Mouse (Mus musculus) myocyte (in vitro differentiated cells): ENCODE measurements around the gene Il13. TPM values are rescaled to one million over a fixed set of nuclear protein-coding genes. Genes with fewer than 3 reads are reported as not detected.

Experiments
- H3K27me3 ChIP-seq: one replicate; pipeline ENCODE4 v1.6.1; 2011; ENCODE audit not compliant: control insufficient read depth, insufficient read depth, insufficient read length
- H3K36me3 ChIP-seq: one replicate; pipeline ENCODE4 v1.6.1; 2011; ENCODE audit not compliant: control insufficient read depth, insufficient read depth
- H3K4me2 ChIP-seq: one replicate; pipeline ENCODE4 v1.6.1; 2011; ENCODE audit warnings: low read depth, control low read depth
- H3K4me3 ChIP-seq: one replicate; pipeline ENCODE4 v1.5.1; 2011; ENCODE audit warnings: mild to moderate bottlenecking, control low read depth, moderate library complexity
- H3K79me2 ChIP-seq: one replicate; pipeline ENCODE4 v1.6.1; 2011; ENCODE audit not compliant: control insufficient read depth, insufficient read depth
- H3ac ChIP-seq: one replicate; pipeline ENCODE4 v1.6.1; 2011; ENCODE audit not compliant: control insufficient read depth, insufficient read length
- CEBPB ChIP-seq: IDR thresholded peaks from 2 replicates; pipeline ENCODE4 v1.6.1; 2011; ENCODE audit warnings: mild to moderate bottlenecking, moderate library complexity; ENCODE audit not compliant: poor library complexity, insufficient read depth, severe bottlenecking
- E2F4 ChIP-seq: IDR thresholded peaks from one replicate; pipeline ENCODE4 v1.6.1; 2011; ENCODE audit warnings: mild to moderate bottlenecking, control low read depth, moderate library complexity; ENCODE audit not compliant: insufficient read depth
- MAX ChIP-seq: IDR thresholded peaks from one replicate; pipeline ENCODE4 v1.6.1; 2011; ENCODE audit warnings: low read depth, mild to moderate bottlenecking, control low read depth
- MYOD1 ChIP-seq, 3 experiments: IDR thresholded peaks; one replicate each; pipeline ENCODE4 v1.6.1; 2011; ENCODE audit warnings: control low read depth in 2 of 3, low read depth in 2 of 3, mild to moderate bottlenecking in 2 of 3, moderate library complexity in 1 of 3; ENCODE audit not compliant: insufficient read length in 2 of 3, control insufficient read depth in 1 of 3
- MYOG ChIP-seq, 3 experiments: IDR thresholded peaks; one replicate each; pipeline ENCODE4 v1.6.1; 2011; ENCODE audit warnings: control low read depth in 2 of 3, low read depth in 2 of 3, mild to moderate bottlenecking in 2 of 3; ENCODE audit not compliant: insufficient read length in 2 of 3, control insufficient read depth in 1 of 3, insufficient read depth in 1 of 3
- POLR2A ChIP-seq: IDR thresholded peaks from one replicate; pipeline ENCODE4 v1.6.1; 2011; ENCODE audit warnings: low read depth, mild to moderate bottlenecking, control low read depth, moderate library complexity; ENCODE audit not compliant: insufficient read length
- POLR2AphosphoS2 ChIP-seq: IDR thresholded peaks from one replicate; pipeline ENCODE4 v1.6.1; 2011; ENCODE audit warnings: low read depth, control low read depth; ENCODE audit not compliant: insufficient read length
- REST ChIP-seq: IDR thresholded peaks from one replicate; pipeline ENCODE4 v1.6.1; 2011; ENCODE audit warnings: mild to moderate bottlenecking, control low read depth, moderate library complexity; ENCODE audit not compliant: insufficient read depth, insufficient read length
- SRF ChIP-seq: IDR thresholded peaks from one replicate; pipeline ENCODE4 v1.6.1; 2011; ENCODE audit warnings: low read depth; ENCODE audit not compliant: control insufficient read depth, insufficient read length
- TCF12 ChIP-seq: IDR thresholded peaks from one replicate; pipeline ENCODE4 v1.6.1; 2011; ENCODE audit warnings: mild to moderate bottlenecking, control low read depth; ENCODE audit not compliant: poor library complexity, insufficient read depth, severe bottlenecking
- TCF3 ChIP-seq: IDR thresholded peaks from one replicate; pipeline ENCODE4 v1.6.1; 2011; ENCODE audit warnings: low read depth, control low read depth; ENCODE audit not compliant: insufficient read length
- USF1 ChIP-seq: IDR thresholded peaks from one replicate; pipeline ENCODE4 v1.6.1; 2011; ENCODE audit warnings: low read depth, mild to moderate bottlenecking, control low read depth, moderate library complexity
- polyA plus RNA-seq: library from polyadenylated mRNA; unstranded; fragments of >200 nt; fragmentation: generic; extraction: Trizol; gene quantifications from one replicate; pipeline ENCODE4 v1.2.1, GENCODE M21; 2012; ENCODE audit warnings: missing spikeins

Il13 gene
- polyA plus RNA-seq, 1 experiment, result not detected

DNA sequence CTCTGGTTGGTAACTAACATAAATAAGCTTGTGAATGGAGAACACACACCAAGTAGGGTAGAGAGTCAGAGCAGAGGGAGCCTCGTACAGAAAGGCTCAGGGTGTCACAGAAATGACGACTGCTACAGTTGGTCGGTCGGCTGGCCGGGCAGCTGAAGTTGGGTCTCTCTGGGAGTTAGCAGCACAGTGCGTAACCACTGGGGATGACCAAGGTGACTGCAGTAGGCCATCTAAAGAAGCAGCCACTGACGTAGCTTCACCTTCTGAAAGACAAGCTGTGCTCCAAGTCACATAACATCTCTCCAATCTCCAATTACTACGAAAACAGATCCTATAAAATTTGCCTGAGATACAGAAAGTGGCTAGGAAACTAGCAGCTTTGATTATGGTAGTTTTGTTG, 22.9 kb upstream of the Il13 start:
- no peaks in the 10 kb centered on the region for H3K27me3 ChIP-seq
- no peaks in the 10 kb centered on the region for H3K79me2 ChIP-seq
- TF ChIP-seq CEBPB (no peak), POLR2A (no peak), E2F4 (no peak), MAX (no peak), REST (no peak), USF1 (no peak), MYOD1 (IDR thresholded peaks at IDR 0.05; ENCODE audit: control insufficient read depth in 1 of 3, insufficient read length in 2 of 3, low read depth in 2 of 3) (no peak), MYOG (IDR thresholded peaks at IDR 0.05; ENCODE audit: control insufficient read depth in 1 of 3, insufficient read depth in 1 of 3, insufficient read length in 2 of 3, low read depth in 2 of 3) (no peak), TCF12 (no peak), TCF3 (no peak)

DNA sequence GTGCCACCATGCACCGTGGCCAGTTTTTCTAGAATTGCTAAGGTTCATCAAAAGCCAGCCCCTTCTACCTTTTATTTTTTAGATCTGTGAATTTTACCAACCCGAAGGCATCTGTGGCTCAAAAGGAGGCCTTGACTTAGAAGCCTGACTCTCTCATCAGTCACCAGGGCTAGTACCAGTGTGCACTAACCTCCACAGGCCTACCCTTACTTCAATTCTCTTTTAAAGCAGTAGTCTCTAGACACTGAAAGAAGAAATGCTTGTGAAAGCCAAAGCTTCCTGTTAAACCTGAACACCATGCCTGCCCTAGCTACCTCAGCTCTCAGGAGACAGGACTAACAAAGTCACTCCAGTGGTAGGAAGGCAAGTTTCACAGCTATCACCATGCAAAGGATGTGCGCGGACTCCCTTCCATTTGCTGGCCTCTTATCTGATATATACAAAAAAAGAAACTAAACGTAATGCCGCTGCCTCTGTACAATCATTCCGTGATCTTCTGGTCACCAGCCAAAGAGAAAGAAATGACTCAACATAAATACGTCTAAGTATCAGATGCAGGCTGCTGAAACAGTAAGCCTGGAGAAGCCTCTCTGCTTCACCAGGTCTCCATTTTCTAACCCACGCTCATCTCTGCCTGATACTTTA, 22.2 kb upstream of the Il13 start:
- TF ChIP-seq POLR2AphosphoS2 (no peak), SRF (no peak), TCF3 (no peak), POLR2A (no peak), REST (no peak), USF1 (no peak), CEBPB (no peak), E2F4 (no peak), MAX (no peak), TCF12 (no peak)
- no peaks in the 10 kb centered on the region for H3K36me3 ChIP-seq
- H3K4me2 ChIP-seq, result no peak overlapping the region

More for the DNA sequence above, 22.9 kb upstream of the Il13 start:
- Histone ChIP-seq H3K4me2 (no peak overlapping the region), H3K4me3 (no peak overlapping the region), H3K36me3 (no peaks in the 10 kb centered on the region), H3ac (no peak overlapping the region)

DNA sequence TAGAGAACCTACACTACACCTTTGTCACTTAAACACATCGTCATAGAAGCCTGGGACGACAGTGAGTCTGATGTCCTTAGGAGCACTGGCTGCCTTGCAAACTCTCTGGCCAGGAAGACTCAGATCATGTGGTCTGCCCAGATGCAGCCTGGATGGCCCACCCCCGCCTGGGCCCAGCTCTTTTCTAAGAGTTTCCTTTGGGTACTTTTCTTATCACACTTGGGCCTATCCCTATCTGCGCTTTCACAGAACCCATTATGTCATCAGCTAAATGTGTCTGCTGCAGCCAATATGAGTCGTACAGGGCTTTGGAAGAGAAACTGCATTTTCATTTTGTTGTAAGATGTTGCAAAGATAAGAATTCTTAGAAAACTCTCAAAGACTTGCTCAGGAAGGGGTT, 20.5 kb upstream of the Il13 start:
- H3ac ChIP-seq, result no peak overlapping the region
- H3K27me3 ChIP-seq, result no peaks in the 10 kb centered on the region
- no peak overlapping the region for H3K4me2 ChIP-seq
- H3K4me3 ChIP-seq, result no peak overlapping the region
- peaks cover 5% of the 10 kb centered on the region for H3K36me3 ChIP-seq
- no peak for TF ChIP-seq USF1
- TF ChIP-seq POLR2AphosphoS2, result no peak
- no peak for TF ChIP-seq MAX
- no peak for TF ChIP-seq SRF
- no peak for TF ChIP-seq REST
- no peak for TF ChIP-seq POLR2A
- TF ChIP-seq MYOG (IDR thresholded peaks at IDR 0.05; ENCODE audit: control insufficient read depth in 1 of 3, insufficient read depth in 1 of 3, insufficient read length in 2 of 3, low read depth in 2 of 3), result no peak
- no peaks in the 10 kb centered on the region for H3K79me2 ChIP-seq

More for the DNA sequence above, 22.2 kb upstream of the Il13 start:
- Histone ChIP-seq H3K4me3 (no peak overlapping the region), H3K27me3 (no peaks in the 10 kb centered on the region), H3ac (no peak overlapping the region), H3K79me2 (no peaks in the 10 kb centered on the region)

DNA sequence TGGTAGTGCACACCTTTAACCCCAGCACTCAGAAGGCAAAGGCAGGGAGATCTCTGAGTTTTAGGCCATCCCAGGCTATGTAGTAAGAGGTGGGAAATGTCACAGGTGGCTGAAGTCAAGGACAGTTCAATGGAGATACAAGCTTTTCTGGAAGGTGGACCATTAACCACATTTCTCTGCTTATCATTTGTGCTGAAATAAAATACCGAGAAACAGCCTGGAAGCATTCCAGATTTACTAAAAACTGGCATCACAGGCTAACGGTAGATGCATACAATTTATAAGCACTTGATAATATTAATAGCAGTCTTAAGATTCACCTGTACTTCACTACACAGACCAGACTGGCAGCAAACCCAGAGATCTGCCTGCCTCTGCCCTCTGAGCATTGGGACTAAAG, 17.9 kb upstream of the Il13 start:
- Histone ChIP-seq H3K27me3 (no peaks in the 10 kb centered on the region), H3K36me3 (peaks cover 14% of the 10 kb centered on the region), H3K4me3 (no peak overlapping the region), H3K4me2 (no peak overlapping the region), H3ac (no peak overlapping the region), H3K79me2 (no peaks in the 10 kb centered on the region)
- TF ChIP-seq MYOD1 (IDR thresholded peaks at IDR 0.05; ENCODE audit: control insufficient read depth in 1 of 3, insufficient read length in 2 of 3, low read depth in 2 of 3) (no peak), SRF (no peak)

DNA sequence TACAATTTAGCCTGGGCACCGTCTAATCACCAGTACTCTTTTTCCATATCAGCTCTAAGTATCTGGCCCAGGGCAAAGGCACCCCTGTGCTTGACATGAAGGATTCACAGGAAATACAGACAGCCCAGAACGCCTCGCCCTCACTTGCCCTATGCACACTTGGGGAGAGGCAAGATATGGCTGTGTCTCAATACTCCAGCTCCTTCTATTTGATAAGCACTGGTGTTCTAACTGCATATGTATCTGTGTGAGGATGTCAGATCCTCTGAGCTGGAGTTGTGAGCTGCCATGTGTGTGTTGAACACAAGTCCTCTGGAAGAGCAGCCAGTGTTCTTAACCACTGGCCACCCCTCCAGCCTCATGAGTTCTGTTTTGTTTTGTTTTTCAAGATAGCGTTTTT, 16.9 kb upstream of the Il13 start:
- Histone ChIP-seq H3K36me3 (peaks cover 14% of the 10 kb centered on the region), H3ac (no peak overlapping the region), H3K4me2 (no peak overlapping the region), H3K79me2 (no peaks in the 10 kb centered on the region), H3K27me3 (no peaks in the 10 kb centered on the region), H3K4me3 (no peak overlapping the region)
- no peak for TF ChIP-seq TCF12
- no peak for TF ChIP-seq TCF3
- no peak for TF ChIP-seq E2F4
- no peak for TF ChIP-seq REST
- no peak for TF ChIP-seq MYOG (IDR thresholded peaks at IDR 0.05; ENCODE audit: control insufficient read depth in 1 of 3, insufficient read depth in 1 of 3, insufficient read length in 2 of 3, low read depth in 2 of 3)
- no peak for TF ChIP-seq SRF
- TF ChIP-seq USF1, result no peak
- no peak for TF ChIP-seq POLR2AphosphoS2
- TF ChIP-seq CEBPB, result no peak
- no peak for TF ChIP-seq POLR2A
- no peak for TF ChIP-seq MYOD1 (IDR thresholded peaks at IDR 0.05; ENCODE audit: control insufficient read depth in 1 of 3, insufficient read length in 2 of 3, low read depth in 2 of 3)
- no peak for TF ChIP-seq MAX
